Comparison of ENCODE assay signal across 16 mouse cellular contexts in genomic region chr7:18748994-18749895, GRCm38 (mm10). TPM values are rescaled to one million over a fixed set of nuclear protein-coding genes. Genes with fewer than 3 reads are reported as not detected.
DNase-seq lines count a peak whose midpoint lies in the region; ATAC-seq lines count a peak whose summit lies in the region.
"Had no signal": no experiment of that assay in that cellular context is flagged by ENCODE, and none has a peak within 500 bp of the region (broad histone marks: within the 10 kb centered on the region; RNA-seq: fewer than 3 reads in every experiment).

No protein-coding gene starts in this region.

- DNase-seq in embryo, embryonic 10 days (ENCODE audit: low spot score): peak; percentile 12
- DNase-seq in embryo, embryonic 11 days: no peak
- no peak for DNase-seq in kidney, postnatal 36 days
- no peak for DNase-seq in hindbrain, embryonic 14.5 days (ENCODE audit: low spot score)
- DNase-seq in neural tube, embryonic 10.5 days (ENCODE audit: extremely low spot score, low spot score): peak; percentile 16
- no peak for DNase-seq in adrenal gland, adult 8-10 months

- H3K4me3 ChIP-seq in kidney, embryonic 15.5 days (replicated peaks): no peak overlapping the region
- H3K4me3 ChIP-seq in hindbrain, embryonic 14.5 days (replicated peaks; ENCODE audit: low read length): no peak overlapping the region
- H3K4me3 ChIP-seq: liver, embryonic 15.5 days had no signal

- no peaks in the 10 kb centered on the region for H3K9me3 ChIP-seq in kidney, embryonic 15.5 days (replicated peaks)
- no peaks in the 10 kb centered on the region for H3K9me3 ChIP-seq in hindbrain, embryonic 14.5 days (ENCODE audit: control insufficient read depth, low read length)
- H3K9me3 ChIP-seq: liver, embryonic 15.5 days had no signal

- no peak overlapping the region for H3K27ac ChIP-seq in kidney, embryonic 15.5 days
- no peak overlapping the region for H3K27ac ChIP-seq in hindbrain, embryonic 14.5 days
- H3K27ac ChIP-seq: liver, embryonic 15.5 days had no signal

- no peaks in the 10 kb centered on the region for H3K4me1 ChIP-seq in kidney, embryonic 15.5 days
- H3K4me1 ChIP-seq in hindbrain, embryonic 14.5 days (replicated peaks; ENCODE audit: control insufficient read depth, insufficient read depth, low read length): no peaks in the 10 kb centered on the region
- H3K4me1 ChIP-seq: liver, embryonic 15.5 days had no signal

- H3K4me2 ChIP-seq in kidney, embryonic 15.5 days: no peak overlapping the region
- H3K4me2 ChIP-seq in hindbrain, embryonic 14.5 days (replicated peaks): no peak overlapping the region
- H3K4me2 ChIP-seq: liver, embryonic 15.5 days had no signal

- ATAC-seq in kidney, embryonic 15.5 days (replicated peaks; ENCODE audit: low FRiP score): peak; percentile 18; the same call in 1 of the 2 replicates
- peak; percentile 8; the same call in 1 of the 2 replicates for ATAC-seq in hindbrain, embryonic 14.5 days (ENCODE audit: low FRiP score)
- ATAC-seq in granulocyte monocyte progenitor cell, adult 5-6 weeks (replicated peaks; ENCODE audit: poor library complexity, severe bottlenecking): no peak

- no peaks in the 10 kb centered on the region for H3K36me3 ChIP-seq in kidney, embryonic 15.5 days
- no peaks in the 10 kb centered on the region for H3K36me3 ChIP-seq in hindbrain, embryonic 14.5 days (replicated peaks; ENCODE audit: control insufficient read depth, insufficient read depth)
- H3K36me3 ChIP-seq: liver, embryonic 15.5 days had no signal

- WGBS in kidney, embryonic 15.5 days: 15% methylated on average over 6 of the region's 6 CpGs
- WGBS in hindbrain, embryonic 14.5 days: 12% methylated on average over 6 of the region's 6 CpGs

- H3K9ac ChIP-seq in kidney, embryonic 15.5 days: no peak overlapping the region
- H3K9ac ChIP-seq in hindbrain, embryonic 14.5 days: no peak overlapping the region
- H3K9ac ChIP-seq: liver, embryonic 15.5 days had no signal

- peaks cover 29% of the 10 kb centered on the region for H3K27me3 ChIP-seq in kidney, embryonic 15.5 days
- peaks cover 9% of the 10 kb centered on the region for H3K27me3 ChIP-seq in hindbrain, embryonic 14.5 days (ENCODE audit: control insufficient read depth, insufficient read depth, low read length)

RNA-seq across cellular contexts. Expression of gene Psg22, which starts 31.4 kb away (rescaled TPM):
- polyA plus RNA-seq in kidney, embryonic 15.5 days (2015; fragmentation: Nextera tagmentation; extraction: Ambion mirVana): not detected in 2 replicates
- polyA plus RNA-seq in hindbrain, embryonic 14.5 days (2014; fragmentation: Nextera tagmentation; extraction: Ambion mirVana): not detected in 2 replicates
- total RNA-seq in adrenal gland, adult 8-10 months (2022): not detected
- total RNA-seq in granulocyte monocyte progenitor cell, adult 5-6 weeks (2014; fragmentation: Nextera tagmentation): not detected in 2 replicates
- not detected in 2 replicates for total RNA-seq in granulocyte monocyte progenitor cell, adult 5-6 weeks (2017)
- total RNA-seq: adrenal gland, adult 2 months; hematopoietic stem cell, adult 5-6 weeks; left cerebral cortex, postnatal 25 days; megakaryocyte-erythroid progenitor cell, adult 5-6 weeks had no signal
- polyA plus RNA-seq: adrenal gland, adult 2 months; embryonic facial prominence, embryonic 14.5 days; large intestine, adult 2 months; spleen, adult 2 months had no signal

RNA-seq across cellular contexts. Expression of gene Psg19, which starts 49.1 kb away (rescaled TPM):
- not detected in 2 replicates for polyA plus RNA-seq in kidney, embryonic 15.5 days (2015; fragmentation: Nextera tagmentation; extraction: Ambion mirVana)
- polyA plus RNA-seq in hindbrain, embryonic 14.5 days (2014; fragmentation: Nextera tagmentation; extraction: Ambion mirVana): not detected in 2 replicates
- not detected for total RNA-seq in adrenal gland, adult 8-10 months (2022)
- total RNA-seq in granulocyte monocyte progenitor cell, adult 5-6 weeks (2014; fragmentation: Nextera tagmentation): not detected in 2 replicates
- not detected in 2 replicates for total RNA-seq in granulocyte monocyte progenitor cell, adult 5-6 weeks (2017)
- total RNA-seq: adrenal gland, adult 2 months; hematopoietic stem cell, adult 5-6 weeks; left cerebral cortex, postnatal 25 days; megakaryocyte-erythroid progenitor cell, adult 5-6 weeks had no signal
- polyA plus RNA-seq: adrenal gland, adult 2 months; embryonic facial prominence, embryonic 14.5 days; large intestine, adult 2 months; liver, embryonic 15.5 days; spleen, adult 2 months had no signal

Comparison
In these comparisons a context has a peak if more than half of its experiments do, and no peak if none do; other contexts are left out.
1. DNase-seq: peak in embryo, embryonic 10 days (single experiment) and neural tube, embryonic 10.5 days (single experiment); none in embryo, embryonic 11 days (single experiment), kidney, postnatal 36 days (0 of 2), hindbrain, embryonic 14.5 days (single experiment) and adrenal gland, adult 8-10 months (single experiment).